Mouse (Mus musculus): ENCODE measurements around the gene Noct. TPM values are rescaled to one million over a fixed set of nuclear protein-coding genes. Genes with fewer than 3 reads are reported as not detected.
A peak's percentile ranks its signal among the peaks of the same experiment; 100 is the strongest.

Noct gene
- total and polyA plus RNA-seq, 3 experiments = 17.8 to 26.7 TPM; not detected in 1

GRCm38 (mm10) chr3:51185406-51185805 is 38.8 kb upstream of the Noct start:
- no peak overlapping the region for H3K4me3 ChIP-seq (ENCODE audit: control insufficient read depth in 1 of 2, insufficient read depth in 1 of 2, low read depth in 2 of 2, low read length in 2 of 2)
- no peaks in the 10 kb centered on the region for H3K36me3 ChIP-seq (ENCODE audit: control insufficient read depth in 1 of 2, insufficient read depth in 2 of 2, low read length in 2 of 2)
- H3K9me3 ChIP-seq (replicated peaks; ENCODE audit: insufficient read depth, low read length) = no peaks in the 10 kb centered on the region
- no peaks in the 10 kb centered on the region for H3K79me2 ChIP-seq (ENCODE audit: control insufficient read depth, insufficient read depth, low read length, poor library complexity)
- H3K27ac ChIP-seq (ENCODE audit: control insufficient read depth, low read depth, low read length) = no peak overlapping the region
- no peak overlapping the region for H3K9ac ChIP-seq (ENCODE audit: control insufficient read depth, low read depth, low read length, poor library complexity, severe bottlenecking)
- no peaks in the 10 kb centered on the region for H3K4me1 ChIP-seq (ENCODE audit: control insufficient read depth in 1 of 2, insufficient read depth in 2 of 2, low read length in 2 of 2)
- TF ChIP-seq BHLHE40 (IDR thresholded peaks at IDR 0.05; ENCODE audit: borderline replicate concordance, low read depth, low read length) (no peak), ZKSCAN1 (IDR thresholded peaks at IDR 0.05; ENCODE audit: low read depth, low read length) (no peak), KAT2A (conservative IDR thresholded peaks at IDR 0.05; ENCODE audit: low read depth, low read length) (no peak), MEF2A (IDR thresholded peaks at IDR 0.05; ENCODE audit: extremely low read depth, insufficient replicate concordance, low read depth, low read length, poor library complexity, severe bottlenecking) (no peak), TAL1 (IDR thresholded peaks at IDR 0.05; ENCODE audit: low read length) (no peak), E2F4 (IDR thresholded peaks at IDR 0.05; ENCODE audit: borderline replicate concordance, low read depth, low read length) (no peak)
- peaks cover 0 to 2% of the 10 kb centered on the region in 2 experiments; a peak in 3 of 4 replicates for H3K27me3 ChIP-seq (ENCODE audit: control insufficient read depth in 1 of 2, insufficient read depth in 2 of 2, low read length in 2 of 2)
- no peak for DNase-seq (ENCODE audit: low read depth, low spot score)

DNA sequence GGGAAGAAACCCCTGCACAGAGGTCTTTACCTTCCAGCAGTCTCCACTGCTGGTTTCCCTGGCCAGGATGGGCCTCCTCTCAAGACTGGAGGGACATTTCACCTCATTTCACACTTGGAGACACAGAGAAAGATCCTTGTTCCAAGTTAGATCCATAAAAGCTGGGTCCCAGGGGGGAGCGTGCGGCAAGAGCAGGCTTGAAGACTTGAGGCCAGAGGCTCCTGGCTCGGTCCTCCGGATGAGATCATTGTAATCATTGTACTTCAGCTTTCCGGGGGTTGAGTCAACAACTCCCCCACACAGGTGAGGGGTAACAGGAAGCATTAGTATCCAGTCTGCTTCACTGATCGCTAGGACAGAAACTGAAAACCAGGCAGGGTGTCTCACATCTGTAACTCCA is 30.2 kb upstream of the Noct start:
- Histone ChIP-seq H3K4me1 (ENCODE audit: control insufficient read depth in 1 of 2, insufficient read depth in 2 of 2, low read length in 2 of 2) (peaks cover 4 to 9% of the 10 kb centered on the region in 2 experiments; a peak in 3 of 4 replicates), H3K9ac (ENCODE audit: control insufficient read depth, low read depth, low read length, poor library complexity, severe bottlenecking) (peak overlapping the region; percentile 9; the same call in 1 of the 2 replicates), H3K27ac (ENCODE audit: control insufficient read depth, low read depth, low read length) (no peak overlapping the region), H3K9me3 (replicated peaks; ENCODE audit: insufficient read depth, low read length) (no peaks in the 10 kb centered on the region), H3K4me3 (ENCODE audit: control insufficient read depth in 1 of 2, insufficient read depth in 1 of 2, low read depth in 2 of 2, low read length in 2 of 2) (no peak overlapping the region), H3K27me3 (ENCODE audit: control insufficient read depth in 1 of 2, insufficient read depth in 2 of 2, low read length in 2 of 2) (no peaks in the 10 kb centered on the region; a peak in 1 of 4 replicates), H3K36me3 (ENCODE audit: control insufficient read depth in 1 of 2, insufficient read depth in 2 of 2, low read length in 2 of 2) (0 out of 4 replicates have a peak, but pooled peaks cover 0 to 3% of the 10 kb centered on the region in 2 experiments), H3K79me2 (ENCODE audit: control insufficient read depth, insufficient read depth, low read length, poor library complexity) (no peaks in the 10 kb centered on the region)
- TF ChIP-seq ELF1 (IDR thresholded peaks at IDR 0.05; ENCODE audit: low read depth, low read length) (no peak), MAFK (IDR thresholded peaks at IDR 0.05; ENCODE audit: borderline replicate concordance, low read depth, low read length) (no peak), SMC3 (IDR thresholded peaks at IDR 0.05; ENCODE audit: low read depth, low read length) (no peak), POLR2AphosphoS2 (IDR thresholded peaks at IDR 0.05; ENCODE audit: low read length) (no peak)
- peak; percentile 30 for DNase-seq (ENCODE audit: low read depth, low spot score)

DNA sequence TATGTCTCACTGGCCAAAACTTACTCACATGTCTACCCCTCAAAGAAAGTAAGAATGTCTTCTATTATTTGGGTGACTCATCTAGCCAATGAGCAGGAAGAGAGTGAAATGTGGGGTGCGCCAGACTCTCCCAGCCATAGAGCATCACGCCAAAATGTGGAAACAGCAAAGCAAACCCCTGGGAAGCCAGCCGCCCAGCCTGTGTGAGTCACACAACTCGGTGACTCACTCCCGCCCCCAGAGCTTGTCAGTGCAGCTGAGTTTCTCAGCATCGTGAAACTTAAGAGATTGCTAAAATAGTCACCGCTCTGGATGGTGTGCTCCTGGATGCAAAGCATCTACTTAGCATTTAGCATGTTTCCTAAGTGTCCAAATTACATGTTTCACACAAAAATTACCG is 28.9 kb upstream of the Noct start:
- Histone ChIP-seq H3K27ac (ENCODE audit: control insufficient read depth, low read depth, low read length) (peak overlapping the region; percentile 26; the same call in 1 of the 2 replicates), H3K4me3 (ENCODE audit: control insufficient read depth in 1 of 2, insufficient read depth in 1 of 2, low read depth in 2 of 2, low read length in 2 of 2) (peak overlapping the region; percentile 36 to 67), H3K9ac (ENCODE audit: control insufficient read depth, low read depth, low read length, poor library complexity, severe bottlenecking) (peak overlapping the region; percentile 27; the same call in 1 of the 2 replicates), H3K27me3 (ENCODE audit: control insufficient read depth in 1 of 2, insufficient read depth in 2 of 2, low read length in 2 of 2) (no peaks in the 10 kb centered on the region; a peak in 1 of 4 replicates), H3K4me1 (ENCODE audit: control insufficient read depth in 1 of 2, insufficient read depth in 2 of 2, low read length in 2 of 2) (peaks cover 4 to 9% of the 10 kb centered on the region in 2 experiments; a peak in 3 of 4 replicates), H3K9me3 (replicated peaks; ENCODE audit: insufficient read depth, low read length) (no peaks in the 10 kb centered on the region), H3K36me3 (ENCODE audit: control insufficient read depth in 1 of 2, insufficient read depth in 2 of 2, low read length in 2 of 2) (0 out of 4 replicates have a peak, but pooled peaks cover 0 to 3% of the 10 kb centered on the region in 2 experiments), H3K79me2 (ENCODE audit: control insufficient read depth, insufficient read depth, low read length, poor library complexity) (no peaks in the 10 kb centered on the region)
- DNase-seq (ENCODE audit: low read depth, low spot score) = peak; percentile 90
- no peak for TF ChIP-seq TAL1 (IDR thresholded peaks at IDR 0.05; ENCODE audit: low read length)
- no peak for TF ChIP-seq MYC (IDR thresholded peaks at IDR 0.05; ENCODE audit: low read depth, low read length)
- no peak for TF ChIP-seq ZMIZ1 (IDR thresholded peaks at IDR 0.05; ENCODE audit: low read depth, low read length)
- peak; percentile 77 for TF ChIP-seq ETS1 (IDR thresholded peaks at IDR 0.05; ENCODE audit: low read depth, low read length)
- TF ChIP-seq JUND (IDR thresholded peaks at IDR 0.05; ENCODE audit: low read depth, low read length) = peak; percentile 83; the same call in 1 of the 2 replicates
- TF ChIP-seq CTCF (IDR thresholded peaks at IDR 0.05 in 2 of 3, conservative IDR thresholded peaks at IDR 0.05 in 1 of 3; ENCODE audit: control insufficient read depth in 1 of 3, insufficient read depth in 1 of 3, low read depth in 2 of 3, low read length in 3 of 3, poor library complexity in 1 of 3, severe bottlenecking in 1 of 3) = no peak
- TF ChIP-seq RAD21 (IDR thresholded peaks at IDR 0.05; ENCODE audit: low read depth, low read length) = no peak
- no peak for TF ChIP-seq USF2 (IDR thresholded peaks at IDR 0.05; ENCODE audit: borderline replicate concordance in 1 of 2, insufficient read depth in 1 of 2, low read depth in 1 of 2, low read length in 2 of 2)
- no peak; the same call in 1 of the 2 replicates for TF ChIP-seq RCOR1 (IDR thresholded peaks at IDR 0.05; ENCODE audit: low read depth, low read length)
- TF ChIP-seq GABPA (IDR thresholded peaks at IDR 0.05; ENCODE audit: low read depth, low read length) = no peak
- TF ChIP-seq MAZ (IDR thresholded peaks at IDR 0.05; ENCODE audit: low read depth, low read length) = 0 out of 2 replicates have a peak, but pooled peaks have one; percentile 30
- peak; percentile 30; the same call in 1 of the 2 replicates for TF ChIP-seq SIN3A (IDR thresholded peaks at IDR 0.05; ENCODE audit: low read length)
- no peak for TF ChIP-seq ELF1 (IDR thresholded peaks at IDR 0.05; ENCODE audit: low read depth, low read length)
- TF ChIP-seq MAX (IDR thresholded peaks at IDR 0.05; ENCODE audit: low read length) = 0 out of 2 replicates have a peak, but pooled peaks have one; percentile 32
- TF ChIP-seq UBTF (IDR thresholded peaks at IDR 0.05; ENCODE audit: borderline replicate concordance, insufficient read depth, low read depth, low read length) = no peak
- TF ChIP-seq EP300 (IDR thresholded peaks at IDR 0.05; ENCODE audit: low read depth in 1 of 2, low read length in 2 of 2) = peak in 1 of 2 experiments; percentile 18; a peak in 1 of 4 replicates
- no peak for TF ChIP-seq BHLHE40 (IDR thresholded peaks at IDR 0.05; ENCODE audit: borderline replicate concordance, low read depth, low read length)
